Mouse (Mus musculus) heart, postnatal 14 days (tissue): ENCODE measurements at regions not wholly inside any gene's neighbourhood (a gene's known extent, or its start where the extent isn't known, plus 50 kb on each side); places are given as distances from the start of the nearest gene placed in this dataset.

Experiments
- DNase-seq, 2 experiments: peaks; one replicate each; pipeline ENCODE4 v3.0.0; 2021 to 2022
- intact Hi-C: fragments of 180-260 bp; cut with DNase I; formaldehyde crosslinking; loops from one replicate; pipeline ENCODE4 v1.15.1; 2025

DNA sequence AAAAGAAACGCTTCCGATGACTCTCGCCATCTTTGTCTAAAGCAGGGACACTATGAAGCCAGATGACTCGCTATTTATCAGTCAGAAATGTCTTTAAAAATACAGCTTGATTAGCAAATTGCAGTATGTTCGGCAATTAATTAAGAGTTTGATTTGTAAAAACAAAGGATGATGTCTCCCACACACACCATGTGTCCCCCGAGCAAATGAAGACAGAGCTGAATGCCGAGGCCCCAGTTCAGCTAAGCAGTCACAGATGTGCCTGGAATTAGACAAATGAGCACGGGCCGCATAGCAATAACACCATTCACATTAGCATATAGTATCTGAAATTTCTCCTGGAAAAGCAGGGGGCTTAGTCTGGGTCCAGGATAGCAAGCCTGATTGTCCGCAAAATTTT is 98.3 kb upstream of the Sox5 start:
- no peak for DNase-seq
- intact Hi-C loops, result no loop called here

DNA sequence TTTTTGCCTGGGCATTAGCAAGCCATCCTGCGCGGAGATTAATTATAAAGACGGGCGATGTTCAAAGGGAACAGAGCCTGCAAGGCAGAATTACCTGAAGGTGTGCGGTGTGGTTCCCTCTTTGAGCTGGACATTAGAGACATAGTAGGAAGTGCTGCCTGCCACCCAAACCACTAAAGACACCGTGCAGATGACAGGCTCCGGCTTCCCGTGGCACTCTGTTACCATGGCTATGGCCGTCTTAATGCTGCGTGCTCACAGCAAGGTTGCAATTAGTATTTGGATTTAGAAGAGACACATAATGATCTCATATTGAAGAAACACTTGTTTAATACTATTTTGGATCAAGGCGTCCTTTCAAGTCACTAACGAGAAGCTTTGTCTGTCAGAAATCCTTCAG is 95.0 kb upstream of the Sox5 start:
- intact Hi-C loops, result no loop called here

DNA sequence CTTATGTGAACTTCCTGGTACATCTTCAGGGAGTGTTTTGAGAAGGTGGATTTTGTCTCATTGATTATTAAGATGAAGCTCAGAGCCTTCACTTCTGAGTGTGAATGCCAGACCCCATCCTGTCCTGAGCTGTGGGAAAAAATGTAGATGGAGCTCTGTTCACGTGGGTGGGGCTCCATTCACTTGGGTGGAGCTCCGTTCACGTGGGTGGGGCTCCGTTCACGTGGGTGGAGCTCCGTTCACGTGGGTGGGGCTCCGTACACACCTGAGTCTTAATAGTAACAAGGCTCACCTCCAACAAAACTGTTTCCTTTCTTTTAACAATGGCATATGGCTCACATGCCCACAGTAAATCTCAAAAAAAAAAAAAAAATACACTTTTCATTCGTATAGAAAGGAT is 94.1 kb upstream of the Sox5 start:
- DNase-seq, result no peak
- intact Hi-C loops, result no loop called here

More for the DNA sequence above, 95.0 kb upstream of the Sox5 start:
- no peak for DNase-seq

DNA sequence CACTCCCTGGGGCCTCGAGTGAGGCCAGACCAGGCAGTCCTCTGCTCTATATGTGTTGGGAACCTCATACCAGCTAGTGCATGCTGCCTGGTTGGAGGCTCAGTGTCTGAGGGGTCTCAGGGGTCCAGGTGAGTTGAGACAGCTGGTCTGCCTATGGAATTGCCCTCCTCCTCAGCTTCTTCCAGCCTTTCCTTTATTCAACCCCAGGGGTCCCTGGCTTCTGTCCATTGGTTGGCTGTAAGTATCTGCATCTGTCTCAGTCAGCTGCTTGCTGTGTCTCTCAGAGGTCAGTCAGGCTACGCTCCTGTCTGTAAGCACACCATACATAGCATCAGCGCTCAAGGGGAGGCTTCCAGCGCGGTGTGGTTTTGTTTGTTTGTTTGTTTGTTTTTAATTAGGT is 92.5 kb upstream of the Sox5 start:
- DNase-seq, result no peak
- intact Hi-C loops, result no loop called here

DNA sequence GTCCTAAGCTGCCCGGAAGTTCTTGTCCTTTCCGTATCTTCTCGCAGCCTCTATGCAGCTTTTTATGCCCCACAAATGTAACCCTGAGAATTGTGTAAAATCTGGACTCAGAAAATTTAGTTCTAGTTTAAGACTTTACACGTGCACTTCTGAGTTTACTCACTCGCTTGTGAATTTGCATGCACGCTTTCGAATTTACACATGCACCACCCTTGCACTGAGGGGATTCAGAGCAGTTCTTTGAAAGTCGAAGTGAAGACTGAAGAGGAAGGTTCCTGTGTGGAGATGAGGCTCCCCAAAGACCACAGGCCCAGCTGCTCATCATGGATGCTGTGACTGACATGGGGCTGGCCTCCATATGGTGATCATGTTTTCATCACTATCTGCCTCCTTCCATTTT is 89.2 kb upstream of the Sox5 start:
- no peak for DNase-seq
- intact Hi-C loops, result no loop called here

DNA sequence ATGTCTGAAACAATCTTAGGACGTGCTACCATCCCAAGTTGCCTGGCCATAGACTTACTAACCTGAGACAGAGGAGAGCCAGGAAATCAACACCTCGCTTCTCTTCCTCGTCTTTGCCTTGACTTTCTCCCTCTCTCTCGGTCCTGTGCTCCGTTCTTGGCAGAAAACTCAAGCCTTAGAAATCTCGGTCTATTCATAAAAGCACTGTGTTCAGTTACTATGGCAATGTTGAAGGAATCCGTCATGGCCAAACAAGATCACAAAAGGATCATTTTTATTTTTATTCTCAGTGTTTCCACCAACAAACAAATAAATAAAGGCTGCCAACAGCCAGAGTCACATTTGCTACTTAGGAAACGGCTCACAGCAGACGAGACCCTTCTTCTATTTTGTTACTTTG is 85.6 kb upstream of the Sox5 start:
- intact Hi-C loops, result no loop called here
- DNase-seq, result no peak

GRCm38 (mm10) chr6:144864026-144864425 is 82.2 kb upstream of the Sox5 start:
- no peak for DNase-seq
- intact Hi-C loops, result no loop called here

- DNase-seq, result no peak
- intact Hi-C loops, result no loop called here
Observed at GRCm38 (mm10) chr6:144863430-144863994, 81.7 kb upstream of the Sox5 start.

DNA sequence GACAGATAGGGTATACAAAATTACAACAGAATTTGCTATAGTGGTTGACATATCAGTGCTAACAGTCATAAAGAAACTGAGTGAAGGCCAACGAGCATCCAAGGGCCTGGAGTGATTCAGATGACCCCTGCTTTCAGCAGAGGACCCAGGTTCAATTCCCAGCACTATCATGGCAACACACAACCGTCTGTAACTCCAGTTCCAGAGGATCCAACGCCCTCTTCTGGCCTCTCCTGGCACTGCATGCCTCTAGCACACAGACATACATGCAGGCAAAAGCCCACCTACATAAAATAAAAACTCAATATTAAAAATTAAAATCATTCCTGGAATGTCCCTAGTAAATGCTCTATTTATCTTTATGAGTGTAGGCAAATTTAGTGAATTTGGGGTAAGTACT is 59.7 kb upstream of the Sox5 start:
- intact Hi-C loops, result no loop called here
- no peak for DNase-seq

DNA sequence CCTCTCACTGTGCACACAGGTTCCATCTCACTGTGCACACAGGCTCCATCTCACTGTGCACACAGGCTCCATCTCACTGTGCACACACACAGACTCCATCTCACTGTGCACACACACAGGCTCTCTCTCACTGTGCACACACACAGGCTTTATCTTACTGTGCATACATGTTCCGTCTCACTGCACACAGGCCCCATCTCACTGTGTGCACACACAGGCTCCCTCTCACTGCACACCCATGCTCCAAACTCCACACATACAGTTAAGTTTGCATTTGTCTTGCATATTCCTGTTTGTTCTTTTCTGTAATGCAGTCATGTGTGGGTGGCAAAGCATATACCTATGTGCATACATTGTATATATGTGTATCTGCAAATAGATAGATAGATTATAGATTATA is 57.6 kb upstream of the Sox5 start:
- intact Hi-C loops, result no loop called here
- no peak for DNase-seq

- DNase-seq, result no peak
- intact Hi-C loops, result no loop called here
Observed at GRCm38 (mm10) chr6:144834323-144835183, 52.8 kb upstream of the Sox5 start.
